Mouse (Mus musculus) embryonic facial prominence, embryonic 11.5 days (tissue): ENCODE measurements at regions not wholly inside any gene's neighbourhood (a gene's known extent, or its start where the extent isn't known, plus 50 kb on each side); places are given as distances from the start of the nearest gene placed in this dataset.

Source experiments
- ATAC-seq: fragments of 200-750 bp; cut with Nextera tagmentation; replicated peaks from 2 replicates; pipeline ENCODE4 v1.8.0; 2017; ENCODE audit warnings: low read depth; ENCODE audit not compliant: insufficient number of reproducible peaks, low FRiP score, low TSS enrichment
- DNase-seq: peaks from one replicate; pipeline ENCODE4 v3.0.0-alpha.2; 2015; ENCODE audit warnings: low spot score
- H3K27ac ChIP-seq: fragments of 300-500 bp; sonication (generic); replicated peaks from 2 replicates; pipeline ENCODE4 v1.5.1; 2014; ENCODE audit warnings: mild to moderate bottlenecking, low read depth, low read length, control low read depth
- H3K27me3 ChIP-seq: fragments of 300-500 bp; sonication (generic); 2 replicates; pipeline ENCODE4 v1.6.1; 2014; ENCODE audit warnings: mild to moderate bottlenecking, low read length, moderate library complexity, mixed read lengths; ENCODE audit not compliant: control insufficient read depth, insufficient read depth
- H3K36me3 ChIP-seq: fragments of 300-500 bp; sonication (generic); replicated peaks from 2 replicates; pipeline ENCODE4 v1.6.1; 2014; ENCODE audit warnings: low read depth, mild to moderate bottlenecking, low read length, moderate library complexity, mixed read lengths; ENCODE audit not compliant: control insufficient read depth, insufficient read depth
- H3K4me1 ChIP-seq: fragments of 300-500 bp; sonication (generic); 2 replicates; pipeline ENCODE4 v1.6.1; 2014; ENCODE audit warnings: low read length, mixed read lengths; ENCODE audit not compliant: control insufficient read depth, insufficient read depth
- H3K4me2 ChIP-seq: fragments of 300-500 bp; sonication (generic); 2 replicates; pipeline ENCODE4 v1.6.1; 2014; ENCODE audit warnings: low read depth, mild to moderate bottlenecking, control low read depth, low read length, moderate library complexity
- H3K4me3 ChIP-seq: fragments of 300-500 bp; sonication (generic); 2 replicates; pipeline ENCODE4 v1.5.1; 2014; ENCODE audit warnings: low read depth, low read length, control low read depth
- H3K9ac ChIP-seq: fragments of 300-500 bp; sonication (generic); replicated peaks from 2 replicates; pipeline ENCODE4 v1.6.1; 2014; ENCODE audit warnings: mild to moderate bottlenecking, control low read depth, low read length
- H3K9me3 ChIP-seq: fragments of 300-500 bp; sonication (generic); replicated peaks from 2 replicates; pipeline ENCODE4 v1.6.1; 2016; ENCODE audit warnings: mild to moderate bottlenecking, low read length, inconsistent platforms, mixed read lengths; ENCODE audit not compliant: control insufficient read depth
- WGBS: fragments of 180-500 bp; shearing (Covaris S2); extraction: QIAGEN DNeasy Blood & Tissue Kit; methylation state at CpG from one replicate; pipeline ENCODE4 v1.1.7; 2014; 5-methylcytosine and 5-hydroxymethylcytosine counted together

GRCm38 (mm10) chr2:117421376-117421775 lies 78.6 kb upstream of the Rasgrp1 start:
- no peak overlapping the region for H3K9ac ChIP-seq
- DNase-seq (no peak), ATAC-seq (no peak)
- 61% methylated on average over 4 of the region's 4 CpGs for WGBS
- no peak overlapping the region for H3K27ac ChIP-seq
- no peaks in the 10 kb centered on the region for H3K9me3 ChIP-seq
- no peak overlapping the region for H3K4me3 ChIP-seq
- no peaks in the 10 kb centered on the region for H3K36me3 ChIP-seq
- H3K4me2 ChIP-seq = no peak overlapping the region
- no peaks in the 10 kb centered on the region for H3K4me1 ChIP-seq
- H3K27me3 ChIP-seq = no peaks in the 10 kb centered on the region

DNA sequence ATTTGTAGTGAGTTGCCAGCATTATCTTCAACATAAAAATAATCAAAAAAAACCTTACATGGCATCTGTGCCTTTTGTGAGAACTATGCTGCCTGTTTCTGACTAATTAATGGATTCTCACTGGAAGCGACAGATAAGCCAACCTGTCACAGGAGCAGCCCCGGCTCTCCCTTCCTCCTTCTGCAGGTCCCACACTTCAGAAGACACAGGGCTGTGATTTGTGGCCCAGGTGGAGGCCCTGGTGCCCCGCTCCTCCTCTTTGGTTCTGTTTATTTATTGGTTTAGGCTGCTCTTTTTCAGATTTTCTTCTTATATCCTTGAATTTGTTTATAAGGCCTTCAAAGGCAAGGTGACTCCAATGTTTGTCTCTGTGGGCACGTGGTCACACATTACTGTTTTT lies 80.0 kb upstream of the Rasgrp1 start:
- no peak overlapping the region for H3K9ac ChIP-seq
- no peak overlapping the region for H3K4me3 ChIP-seq
- no peaks in the 10 kb centered on the region for H3K27me3 ChIP-seq
- no peak overlapping the region for H3K27ac ChIP-seq
- no peaks in the 10 kb centered on the region for H3K36me3 ChIP-seq
- H3K4me1 ChIP-seq = no peaks in the 10 kb centered on the region
- 79% methylated on average over 4 of the region's 4 CpGs for WGBS
- no peak for ATAC-seq
- DNase-seq = no peak
- no peaks in the 10 kb centered on the region for H3K9me3 ChIP-seq
- H3K4me2 ChIP-seq = no peak overlapping the region

DNA sequence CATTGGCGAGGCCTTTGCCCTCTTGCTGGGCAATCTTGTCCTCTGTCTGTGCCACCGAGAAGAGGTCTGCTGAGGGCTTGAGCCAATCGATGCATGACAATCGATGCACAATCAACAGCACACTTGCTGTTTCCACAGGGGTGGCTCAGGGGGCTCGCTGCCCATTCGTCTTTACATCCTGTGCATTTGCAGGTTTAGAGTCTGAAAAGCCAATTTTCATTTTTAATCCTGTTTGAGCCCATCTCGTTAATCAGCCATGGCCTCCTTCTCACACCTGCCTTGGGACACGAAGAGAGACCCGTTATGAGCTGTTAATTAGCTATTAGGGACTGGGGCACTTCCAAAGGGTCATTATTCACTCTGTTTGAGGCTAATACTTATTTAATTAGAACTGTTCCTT lies 86.4 kb upstream of the Rasgrp1 start:
- H3K27me3 ChIP-seq = no peaks in the 10 kb centered on the region
- no peaks in the 10 kb centered on the region for H3K4me1 ChIP-seq
- H3K4me2 ChIP-seq = no peak overlapping the region
- H3K4me3 ChIP-seq = no peak overlapping the region
- 62% methylated on average over 9 of the region's 9 CpGs for WGBS
- no peaks in the 10 kb centered on the region for H3K9me3 ChIP-seq
- no peaks in the 10 kb centered on the region for H3K36me3 ChIP-seq
- no peak for DNase-seq
- no peak overlapping the region for H3K9ac ChIP-seq
- H3K27ac ChIP-seq = no peak overlapping the region
- ATAC-seq = no peak

- Histone ChIP-seq H3K27ac (no peak overlapping the region), H3K9me3 (no peaks in the 10 kb centered on the region), H3K4me1 (no peaks in the 10 kb centered on the region), H3K9ac (no peak overlapping the region), H3K4me3 (no peak overlapping the region), H3K27me3 (no peaks in the 10 kb centered on the region), H3K4me2 (no peak overlapping the region), H3K36me3 (no peaks in the 10 kb centered on the region)
- DNase-seq = no peak
- ATAC-seq = no peak
- 72% methylated on average over 6 of the region's 6 CpGs for WGBS
These were observed 89.2 kb upstream of the Rasgrp1 start for GRCm38 (mm10) chr2:117432010-117432409.

- no peak overlapping the region for H3K4me2 ChIP-seq
- DNase-seq = no peak
- H3K4me1 ChIP-seq = no peaks in the 10 kb centered on the region
- no peak overlapping the region for H3K9ac ChIP-seq
- H3K9me3 ChIP-seq = no peaks in the 10 kb centered on the region
- no peak overlapping the region for H3K4me3 ChIP-seq
- ATAC-seq = no peak
- H3K36me3 ChIP-seq = no peaks in the 10 kb centered on the region
- no peak overlapping the region for H3K27ac ChIP-seq
- no peaks in the 10 kb centered on the region for H3K27me3 ChIP-seq
- 82% methylated on average over 2 of the region's 2 CpGs for WGBS
These were observed 90.1 kb upstream of the Rasgrp1 start for GRCm38 (mm10) chr2:117432923-117433322.

DNA sequence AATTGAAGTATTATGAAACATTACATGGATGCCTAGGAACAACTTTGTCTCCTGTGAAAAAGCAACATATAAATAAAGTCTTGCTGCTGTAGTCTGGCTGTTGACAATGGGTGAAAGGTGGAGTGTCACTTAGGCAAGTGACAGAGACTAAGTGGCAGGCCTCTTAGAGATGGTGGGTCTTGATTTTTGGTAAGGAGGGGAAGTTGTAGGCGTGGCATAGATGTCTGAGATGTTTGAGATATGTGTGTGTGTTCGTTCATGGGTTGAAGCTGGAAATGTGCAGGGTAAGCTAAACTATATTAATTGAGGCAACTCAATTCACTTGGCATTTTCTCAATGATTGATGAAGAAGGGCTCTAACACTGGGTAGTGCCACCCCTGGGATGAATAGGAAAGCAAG lies 90.7 kb upstream of the Rasgrp1 start:
- ATAC-seq = no peak
- Histone ChIP-seq H3K36me3 (no peaks in the 10 kb centered on the region), H3K4me1 (no peaks in the 10 kb centered on the region), H3K9ac (no peak overlapping the region), H3K27me3 (no peaks in the 10 kb centered on the region), H3K9me3 (no peaks in the 10 kb centered on the region), H3K4me2 (no peak overlapping the region), H3K27ac (no peak overlapping the region), H3K4me3 (no peak overlapping the region)
- DNase-seq = no peak
- WGBS = 77% methylated on average over 2 of the region's 2 CpGs

GRCm38 (mm10) chr2:117438079-117438478 lies 95.3 kb upstream of the Rasgrp1 start:
- H3K27me3 ChIP-seq = no peaks in the 10 kb centered on the region

DNA sequence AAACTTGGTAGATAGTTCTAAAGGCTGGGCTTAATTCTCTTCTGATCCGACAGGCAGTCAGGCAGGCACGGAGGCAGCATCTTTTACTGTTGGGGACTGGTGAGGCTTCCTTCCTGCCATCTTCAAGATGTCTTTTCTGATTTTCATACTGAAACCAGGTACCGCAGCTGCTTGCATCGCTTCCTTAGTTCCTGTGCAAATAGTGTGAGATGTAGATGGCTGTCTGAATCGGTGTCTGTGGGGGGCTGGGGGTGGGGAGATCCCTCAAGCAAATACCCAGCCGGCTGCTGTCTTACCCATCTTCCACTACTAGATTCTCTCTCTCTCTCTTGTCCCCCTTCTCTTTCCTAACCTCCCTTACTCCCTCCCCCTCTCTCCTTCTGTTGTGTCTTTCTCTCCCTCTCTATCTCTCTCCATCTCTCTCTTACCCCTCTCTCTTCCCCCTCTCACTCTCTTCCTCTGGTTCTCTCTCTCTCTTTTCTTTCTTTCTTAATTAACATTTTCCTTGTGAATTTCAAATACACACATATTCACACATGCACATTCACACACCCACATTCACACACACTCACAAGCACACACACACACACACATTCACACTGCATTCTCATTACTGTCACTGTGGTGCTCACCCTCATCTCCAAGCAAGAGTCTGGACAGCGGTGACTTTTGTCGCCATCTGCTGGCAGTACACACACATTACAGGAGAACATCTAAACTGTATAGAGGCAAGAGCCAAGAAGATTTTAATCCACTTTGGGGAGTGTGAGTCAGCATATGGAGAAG lies 96.0 kb upstream of the Rasgrp1 start:
- no peak overlapping the region for H3K9ac ChIP-seq
- H3K4me2 ChIP-seq = no peak overlapping the region
- H3K27me3 ChIP-seq = no peaks in the 10 kb centered on the region
- H3K36me3 ChIP-seq = no peaks in the 10 kb centered on the region
- DNase-seq = peak; percentile 78
- ATAC-seq = peak; percentile 50
- 70% methylated on average over 8 of the region's 8 CpGs for WGBS
- H3K4me3 ChIP-seq = no peak overlapping the region
- H3K27ac ChIP-seq = no peak overlapping the region
- no peaks in the 10 kb centered on the region for H3K9me3 ChIP-seq
- no peaks in the 10 kb centered on the region for H3K4me1 ChIP-seq

More at GRCm38 (mm10) chr2:117438079-117438478, 95.3 kb upstream of the Rasgrp1 start:
- no peak overlapping the region for H3K4me2 ChIP-seq
- H3K36me3 ChIP-seq = no peaks in the 10 kb centered on the region
- no peak overlapping the region for H3K27ac ChIP-seq
- 86% methylated on average over 12 of the region's 12 CpGs for WGBS
- no peak overlapping the region for H3K9ac ChIP-seq
- no peak overlapping the region for H3K4me3 ChIP-seq
- ATAC-seq (no peak; the same call in 1 of the 2 replicates), DNase-seq (no peak)
- no peaks in the 10 kb centered on the region for H3K4me1 ChIP-seq
- no peaks in the 10 kb centered on the region for H3K9me3 ChIP-seq
